Comparison of ENCODE assay signal across 14 mouse cellular contexts in the genomic region with DNA sequence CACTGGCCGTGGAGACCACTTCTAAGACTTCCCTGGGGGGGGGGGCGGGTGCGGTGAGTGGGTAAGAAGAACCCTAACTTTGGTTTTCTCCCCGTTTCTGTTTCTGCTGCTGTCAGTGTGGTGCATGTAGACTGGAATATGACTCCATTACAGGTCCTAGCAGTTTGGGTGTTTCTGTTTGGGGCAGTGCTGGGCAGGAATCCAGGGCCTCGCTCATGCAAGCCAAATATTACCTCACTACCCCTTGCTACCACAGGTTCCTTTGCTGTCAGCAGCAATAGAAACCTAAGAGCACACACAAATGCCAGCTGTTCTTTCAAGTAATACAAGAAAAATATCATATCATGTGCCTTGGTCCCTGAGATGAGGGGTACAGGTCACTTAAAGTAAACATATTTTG. TPM values are rescaled to one million over a fixed set of nuclear protein-coding genes. Genes with fewer than 3 reads are reported as not detected.
A peak's percentile ranks its signal among the peaks of the same experiment; 100 is the strongest.
DNase-seq lines count a peak whose midpoint lies in the region; ATAC-seq and TF ChIP-seq lines count a peak whose summit lies in the region.
"Had no signal": no experiment of that assay in that cellular context is flagged by ENCODE, and none has a peak within 500 bp of the region (broad histone marks: within the 10 kb centered on the region; RNA-seq: fewer than 3 reads in every experiment).

No protein-coding gene starts in this region.

- H3K27ac ChIP-seq in embryonic facial prominence, embryonic 14.5 days (replicated peaks; ENCODE audit: low read depth, low read length) = no peak overlapping the region
- H3K27ac ChIP-seq in embryonic facial prominence, embryonic 10.5 days (replicated peaks) = no peak overlapping the region
- 0 out of 2 replicates have a peak overlapping the region, but pooled peaks have one; percentile 26 for H3K27ac ChIP-seq in liver, postnatal 0 days (ENCODE audit: low read depth)
- no peak overlapping the region for H3K27ac ChIP-seq in liver, embryonic 12.5 days
- H3K27ac ChIP-seq in hindbrain, embryonic 16.5 days (ENCODE audit: low read depth, low read length) = no peak overlapping the region
- H3K27ac ChIP-seq: hindbrain, embryonic 13.5 days; liver, embryonic 15.5 days had no signal

- no peak overlapping the region for H3K9ac ChIP-seq in embryonic facial prominence, embryonic 14.5 days (ENCODE audit: low read depth, low read length)
- no peak overlapping the region for H3K9ac ChIP-seq in liver, postnatal 0 days (replicated peaks)
- H3K9ac ChIP-seq in liver, embryonic 12.5 days = no peak overlapping the region
- no peak overlapping the region for H3K9ac ChIP-seq in hindbrain, embryonic 16.5 days (ENCODE audit: low read depth, low read length)
- H3K9ac ChIP-seq: hindbrain, embryonic 13.5 days; liver, embryonic 15.5 days had no signal

- peak; percentile 32 for DNase-seq in embryonic facial prominence, embryonic 14.5 days (ENCODE audit: low spot score)
- no peak for DNase-seq in embryonic facial prominence, embryonic 10.5 days (ENCODE audit: low spot score)
- peak; percentile 66 for DNase-seq in liver, postnatal 0 days
- peak; percentile 46 to 68 for DNase-seq in gastrocnemius, postnatal 36 days
- DNase-seq in skeletal muscle tissue, adult 2 months (ENCODE audit: low read depth, low spot score) = peak; percentile 81
- DNase-seq in testis, postnatal 14 days (ENCODE audit: low spot score) = no peak
- DNase-seq: cerebellum, adult 9-10 months; layer of hippocampus, adult 9-11 months; thymus, adult 18-20 months had no signal

- ATAC-seq in embryonic facial prominence, embryonic 14.5 days (ENCODE audit: low read depth) = 0 out of 2 replicates have a peak, but pooled peaks have one; percentile 47
- ATAC-seq in liver, postnatal 0 days = peak; percentile 81
- no peak for ATAC-seq in liver, embryonic 12.5 days
- ATAC-seq in hindbrain, embryonic 16.5 days = no peak

- no peaks in the 10 kb centered on the region for H3K4me1 ChIP-seq in embryonic facial prominence, embryonic 14.5 days (ENCODE audit: control insufficient read depth, insufficient read depth, low read length)
- H3K4me1 ChIP-seq in embryonic facial prominence, embryonic 10.5 days = no peaks in the 10 kb centered on the region
- H3K4me1 ChIP-seq in liver, postnatal 0 days (ENCODE audit: insufficient read depth) = no peaks in the 10 kb centered on the region
- H3K4me1 ChIP-seq in liver, embryonic 12.5 days = no peaks in the 10 kb centered on the region
- H3K4me1 ChIP-seq in hindbrain, embryonic 16.5 days (ENCODE audit: control insufficient read depth, insufficient read depth, low read depth, low read length) = no peaks in the 10 kb centered on the region
- H3K4me1 ChIP-seq: hindbrain, embryonic 13.5 days; liver, embryonic 15.5 days had no signal

- H3K27me3 ChIP-seq in embryonic facial prominence, embryonic 14.5 days (replicated peaks; ENCODE audit: control insufficient read depth, insufficient read depth, low read length) = no peaks in the 10 kb centered on the region
- no peaks in the 10 kb centered on the region for H3K27me3 ChIP-seq in embryonic facial prominence, embryonic 10.5 days (replicated peaks; ENCODE audit: low read depth, poor library complexity, severe bottlenecking)
- no peaks in the 10 kb centered on the region for H3K27me3 ChIP-seq in liver, postnatal 0 days (ENCODE audit: insufficient read depth, low read length)
- H3K27me3 ChIP-seq in liver, embryonic 12.5 days (replicated peaks) = 0 out of 2 replicates have a peak, but pooled peaks cover 5% of the 10 kb centered on the region
- no peaks in the 10 kb centered on the region for H3K27me3 ChIP-seq in hindbrain, embryonic 16.5 days (replicated peaks; ENCODE audit: control insufficient read depth, insufficient read depth, low read length)
- H3K27me3 ChIP-seq: CH12.LX; hindbrain, embryonic 13.5 days had no signal

- 63% methylated on average over 5 of the region's 5 CpGs for WGBS in embryonic facial prominence, embryonic 14.5 days
- 83% methylated on average over 5 of the region's 5 CpGs for WGBS in embryonic facial prominence, embryonic 10.5 days
- WGBS in liver, postnatal 0 days (ENCODE audit: insufficient replicate concordance) = 68% methylated on average over 5 of the region's 5 CpGs
- 68% methylated on average over 5 of the region's 5 CpGs for WGBS in liver, embryonic 12.5 days (ENCODE audit: insufficient replicate concordance)
- WGBS in hindbrain, embryonic 16.5 days = 78% methylated on average over 5 of the region's 5 CpGs

- no peak overlapping the region for H3K4me3 ChIP-seq in embryonic facial prominence, embryonic 14.5 days (ENCODE audit: low read depth, low read length)
- no peak overlapping the region for H3K4me3 ChIP-seq in embryonic facial prominence, embryonic 10.5 days
- H3K4me3 ChIP-seq in liver, postnatal 0 days (ENCODE audit: low read depth, low read length) = no peak overlapping the region
- H3K4me3 ChIP-seq in liver, embryonic 12.5 days = no peak overlapping the region
- H3K4me3 ChIP-seq in hindbrain, embryonic 16.5 days (ENCODE audit: low read length) = no peak overlapping the region
- H3K4me3 ChIP-seq: hindbrain, embryonic 13.5 days; liver, embryonic 15.5 days had no signal

- TF ChIP-seq CTCF in liver, postnatal 0 days (IDR thresholded peaks at IDR 0.05; ENCODE audit: low read depth) = no peak

- intact Hi-C loops in gastrocnemius, postnatal 36 days (cut with DNase I) = no loop called here

- H3K9me3 ChIP-seq in embryonic facial prominence, embryonic 14.5 days (ENCODE audit: control insufficient read depth, low read length) = no peaks in the 10 kb centered on the region
- no peaks in the 10 kb centered on the region for H3K9me3 ChIP-seq in embryonic facial prominence, embryonic 10.5 days
- H3K9me3 ChIP-seq in liver, postnatal 0 days (ENCODE audit: low read length) = no peaks in the 10 kb centered on the region
- H3K9me3 ChIP-seq in liver, embryonic 12.5 days (replicated peaks) = no peaks in the 10 kb centered on the region
- H3K9me3 ChIP-seq in hindbrain, embryonic 16.5 days (ENCODE audit: control insufficient read depth, low read length) = no peaks in the 10 kb centered on the region
- H3K9me3 ChIP-seq: hindbrain, embryonic 13.5 days; liver, embryonic 15.5 days had no signal

- H3K4me2 ChIP-seq in embryonic facial prominence, embryonic 14.5 days (ENCODE audit: low read depth, low read length) = no peak overlapping the region
- H3K4me2 ChIP-seq in liver, postnatal 0 days (ENCODE audit: low read depth, low read length) = no peak overlapping the region
- no peak overlapping the region for H3K4me2 ChIP-seq in liver, embryonic 12.5 days
- H3K4me2 ChIP-seq in hindbrain, embryonic 16.5 days (ENCODE audit: low read length) = no peak overlapping the region
- H3K4me2 ChIP-seq: hindbrain, embryonic 13.5 days; liver, embryonic 15.5 days had no signal

- H3K36me3 ChIP-seq in embryonic facial prominence, embryonic 14.5 days (ENCODE audit: control insufficient read depth, insufficient read depth, low read length) = no peaks in the 10 kb centered on the region
- no peaks in the 10 kb centered on the region for H3K36me3 ChIP-seq in embryonic facial prominence, embryonic 10.5 days (replicated peaks)
- H3K36me3 ChIP-seq in liver, postnatal 0 days (replicated peaks; ENCODE audit: insufficient read depth, low read length) = no peaks in the 10 kb centered on the region
- no peaks in the 10 kb centered on the region for H3K36me3 ChIP-seq in liver, embryonic 12.5 days
- H3K36me3 ChIP-seq in hindbrain, embryonic 16.5 days (ENCODE audit: control insufficient read depth, insufficient read depth, low read length) = no peaks in the 10 kb centered on the region
- H3K36me3 ChIP-seq: hindbrain, embryonic 13.5 days; liver, embryonic 15.5 days had no signal

- TF ChIP-seq EP300 in liver, postnatal 0 days (IDR thresholded peaks at IDR 0.05; ENCODE audit: low read depth) = no peak

RNA-seq across cellular contexts. Expression of a gene that starts 24.9 kb away (rescaled TPM):
- polyA plus RNA-seq in embryonic facial prominence, embryonic 14.5 days (2014; fragmentation: Nextera tagmentation; extraction: Ambion mirVana) = 1,262 and 1,432 TPM in 2 replicates
- 832 and 862 TPM in 2 replicates for polyA plus RNA-seq in embryonic facial prominence, embryonic 10.5 days (2016; fragmentation: Nextera tagmentation; extraction: Ambion mirVana)
- 874 and 942 TPM in 2 replicates for polyA plus RNA-seq in liver, postnatal 0 days (2015; fragmentation: Nextera tagmentation; extraction: Ambion mirVana)
- polyA plus RNA-seq in liver, embryonic 12.5 days (2016; fragmentation: Nextera tagmentation; extraction: Ambion mirVana) = 673 and 675 TPM in 2 replicates
- 1,000 to 10,000 TPM; 2,921 to 3,241 TPM for total RNA-seq in gastrocnemius, postnatal 36 days (2021)
- 585 and 607 TPM in 2 replicates for polyA plus RNA-seq in hindbrain, embryonic 16.5 days (2015; fragmentation: Nextera tagmentation; extraction: Ambion mirVana)

RNA-seq across cellular contexts. Expression of a gene that starts 33.2 kb away (rescaled TPM):
- polyA plus RNA-seq in embryonic facial prominence, embryonic 14.5 days (2014; fragmentation: Nextera tagmentation; extraction: Ambion mirVana) = 4.3 and 4.4 TPM in 2 replicates
- 7.0 and 7.1 TPM in 2 replicates for polyA plus RNA-seq in embryonic facial prominence, embryonic 10.5 days (2016; fragmentation: Nextera tagmentation; extraction: Ambion mirVana)
- 13.6 and 13.7 TPM in 2 replicates for polyA plus RNA-seq in liver, postnatal 0 days (2015; fragmentation: Nextera tagmentation; extraction: Ambion mirVana)
- 3.0 and 3.3 TPM in 2 replicates for polyA plus RNA-seq in liver, embryonic 12.5 days (2016; fragmentation: Nextera tagmentation; extraction: Ambion mirVana)
- total RNA-seq in gastrocnemius, postnatal 36 days (2021) = 10 to 100 TPM in 1 of 2 experiments, 1 to 10 TPM in 1; 5.6 to 11.9 TPM
- polyA plus RNA-seq in hindbrain, embryonic 16.5 days (2015; fragmentation: Nextera tagmentation; extraction: Ambion mirVana) = 8.2 and 8.6 TPM in 2 replicates

Comparison
In these comparisons a context has a peak if more than half of its experiments do, and no peak if none do; other contexts are left out.
1. ATAC-seq: peak in embryonic facial prominence, embryonic 14.5 days (single experiment) and liver, postnatal 0 days (single experiment); none in liver, embryonic 12.5 days (single experiment) and hindbrain, embryonic 16.5 days (single experiment).
2. DNase-seq: peak in embryonic facial prominence, embryonic 14.5 days (single experiment), liver, postnatal 0 days (single experiment), gastrocnemius, postnatal 36 days (2 of 2) and skeletal muscle tissue, adult 2 months (single experiment); none in embryonic facial prominence, embryonic 10.5 days (single experiment) and testis, postnatal 14 days (single experiment).